Mouse (Mus musculus) heart, postnatal 14 days (tissue): ENCODE measurements at regions not wholly inside any gene's neighbourhood (a gene's known extent, or its start where the extent isn't known, plus 50 kb on each side); places are given as distances from the start of the nearest gene placed in this dataset.

Experiments
- DNase-seq, 2 experiments: peaks; one replicate each; pipeline ENCODE4 v3.0.0; 2021 to 2022
- intact Hi-C: fragments of 180-260 bp; cut with DNase I; formaldehyde crosslinking; loops from one replicate; pipeline ENCODE4 v1.15.1; 2025

DNA sequence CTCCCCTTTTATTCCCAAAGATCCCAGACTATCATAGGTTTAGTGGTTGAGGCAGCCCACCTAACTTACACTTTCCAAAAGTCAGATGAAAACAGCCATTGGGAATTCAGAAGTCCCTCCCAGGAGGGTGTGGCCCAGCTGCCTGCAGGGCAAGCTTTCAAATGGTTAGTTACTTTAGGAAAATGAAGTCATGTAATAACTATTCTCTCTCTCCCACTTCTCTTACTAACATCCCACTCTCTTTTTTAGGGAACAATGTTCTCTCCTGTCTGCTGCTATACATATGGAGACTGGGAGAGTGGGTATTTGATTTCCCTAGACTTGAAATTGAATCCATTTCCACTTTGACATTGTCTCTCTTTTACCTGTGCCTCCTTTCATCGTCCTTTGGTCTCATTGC lies 55.0 kb downstream of the Zfp648 start:
- intact Hi-C loops: no loop called here
- DNase-seq: no peak

DNA sequence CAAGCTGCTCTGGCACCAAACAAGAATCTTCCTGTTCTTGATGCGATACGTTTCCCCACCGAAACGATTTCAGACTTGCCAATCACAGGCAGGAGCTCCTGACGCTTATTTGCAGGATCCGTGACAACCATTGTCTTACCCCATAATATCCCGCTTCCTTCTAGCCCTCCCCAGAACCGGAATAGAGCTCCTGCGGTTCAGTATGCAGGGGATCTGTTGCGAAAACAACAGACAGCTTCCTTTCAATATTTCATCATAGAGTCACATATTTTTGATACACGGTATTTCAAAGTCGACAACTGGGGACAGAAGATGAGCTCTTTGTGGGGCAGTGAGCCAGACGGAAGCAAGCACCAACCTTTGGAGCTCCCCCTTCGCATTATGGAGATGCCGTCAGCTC lies 55.8 kb downstream of the Zfp648 start:
- intact Hi-C loops: no loop called here
- DNase-seq: no peak

DNA sequence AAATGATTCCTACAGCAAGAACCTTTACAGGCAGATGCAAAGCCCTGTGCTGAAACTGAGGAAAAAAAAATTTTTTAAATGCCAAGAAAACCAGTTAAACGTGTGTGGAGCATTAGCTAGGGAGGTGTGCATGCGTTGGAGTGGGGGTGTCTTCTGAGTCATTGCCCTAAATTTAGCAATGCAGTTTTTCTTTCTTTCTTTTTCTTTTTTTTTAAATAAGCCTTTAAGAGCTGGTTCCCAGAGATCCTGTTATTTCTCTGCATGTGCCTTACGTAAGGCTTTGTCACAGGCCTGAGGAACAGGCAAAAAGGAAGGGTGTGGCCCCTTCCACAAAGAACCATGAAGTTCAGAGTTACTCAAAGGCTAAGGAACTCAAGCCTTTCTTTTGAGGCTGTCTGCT lies 57.5 kb downstream of the Zfp648 start:
- no peak for DNase-seq
- intact Hi-C loops: no loop called here

DNA sequence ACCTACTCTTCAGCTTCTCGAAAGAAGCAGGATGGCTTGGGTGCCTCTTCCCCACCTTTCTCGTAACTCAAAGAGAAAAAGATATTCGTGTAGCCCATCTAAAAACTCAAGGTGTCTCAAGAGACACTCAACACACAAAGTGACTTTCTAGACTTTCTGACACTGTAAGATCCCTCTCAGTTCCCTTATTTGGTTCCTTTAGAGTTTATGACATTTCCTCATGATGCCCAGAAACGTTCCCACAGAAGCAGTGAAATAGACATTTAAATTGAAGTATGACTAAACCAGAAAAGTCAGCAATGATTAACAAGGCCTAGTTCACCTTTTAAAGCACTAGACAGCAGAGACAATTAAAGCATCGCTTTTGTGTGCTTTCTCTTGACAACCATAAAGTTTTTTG lies 59.4 kb downstream of the Zfp648 start:
- intact Hi-C loops: no loop called here
- DNase-seq: no peak

DNA sequence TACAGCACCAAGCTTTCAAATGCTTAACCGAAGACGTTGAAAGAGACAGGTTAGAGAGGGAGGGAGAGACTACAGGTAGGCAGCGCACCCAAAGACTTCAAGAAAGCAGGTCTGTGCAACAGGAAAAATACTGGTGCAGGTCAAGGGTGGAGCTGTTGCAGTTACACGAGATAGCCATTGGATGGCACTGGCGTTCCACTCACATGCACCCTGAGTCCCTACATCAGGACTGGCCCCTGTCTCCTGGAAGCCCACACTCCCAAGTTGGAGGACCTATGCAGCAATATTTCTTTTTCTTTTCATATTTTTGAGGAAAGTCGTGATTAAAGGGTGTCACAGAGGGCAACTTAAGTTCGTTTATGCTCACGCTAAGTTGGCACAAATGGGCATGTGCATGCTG lies 80.5 kb downstream of the Zfp648 start:
- peak; percentile 35 to 50 for DNase-seq
- intact Hi-C loops: loop anchor here (1.0 to 10.0 kb wide), 2 partner anchors 448 to 723 kb away; no protein-coding TSS in a partner anchor

DNA sequence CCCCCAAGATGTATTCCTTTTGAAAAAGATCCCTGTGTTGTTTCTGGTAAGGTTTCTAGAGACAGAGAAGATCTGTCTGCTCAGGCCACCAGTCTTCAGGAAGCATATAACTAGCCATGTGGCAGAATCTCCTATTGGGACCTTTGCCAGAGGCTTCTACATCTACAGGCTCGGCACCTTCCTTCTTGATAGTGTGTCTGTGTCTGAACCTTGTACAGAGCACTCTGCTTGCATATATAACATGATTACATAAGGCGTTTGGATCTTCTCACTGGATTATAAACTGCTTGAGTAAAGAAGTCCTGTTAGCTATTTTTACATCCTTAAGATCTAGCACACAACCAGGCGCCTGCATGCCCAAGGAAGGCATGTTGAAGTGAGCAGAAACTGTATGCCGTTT lies 85.1 kb downstream of the Zfp648 start:
- intact Hi-C loops: loop anchor here (10.0 kb wide), 1 partner anchor 719 kb away; no protein-coding TSS in a partner anchor
- no peak for DNase-seq

DNA sequence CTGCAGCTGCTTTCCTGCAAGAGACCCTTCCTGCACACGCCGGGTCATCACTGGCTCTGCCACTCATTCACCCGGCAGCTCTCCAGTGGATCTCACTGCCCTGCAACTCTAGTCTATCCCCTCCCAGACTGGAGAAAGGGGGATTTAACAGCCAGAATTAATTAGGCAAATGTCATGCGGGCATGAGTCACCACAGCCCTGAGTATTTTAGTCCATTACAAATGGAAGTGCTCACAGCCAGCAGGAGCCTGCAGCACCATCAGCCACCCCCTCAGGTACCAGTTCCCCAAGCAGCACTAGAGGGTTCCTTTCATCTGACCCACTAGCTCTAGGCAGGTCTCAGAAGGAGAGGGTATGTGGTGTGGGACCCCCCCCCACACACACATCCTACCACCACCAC lies 91.7 kb downstream of the Zfp648 start:
- no peak for DNase-seq
- intact Hi-C loops: no loop called here

DNA sequence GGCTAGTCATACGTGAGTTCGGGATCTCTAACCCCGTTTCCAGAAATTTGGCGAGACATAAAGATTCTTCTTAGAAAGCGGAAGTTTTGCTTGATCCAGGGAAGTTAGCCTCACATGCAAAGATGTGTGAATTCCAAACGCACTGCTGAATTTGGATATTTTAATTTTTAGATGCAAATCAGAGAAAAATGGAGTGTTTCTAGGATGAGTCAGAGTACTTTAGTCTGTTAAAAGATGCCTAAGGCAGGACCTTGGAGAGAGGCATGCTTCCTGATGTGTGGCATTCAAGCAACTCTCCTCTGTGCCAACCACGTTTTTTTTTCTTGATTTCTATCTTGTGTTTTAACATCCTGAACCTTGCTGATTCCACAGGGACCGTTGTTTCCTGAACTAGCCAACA lies 95.1 kb downstream of the Zfp648 start:
- intact Hi-C loops: no loop called here
- no peak for DNase-seq

DNA sequence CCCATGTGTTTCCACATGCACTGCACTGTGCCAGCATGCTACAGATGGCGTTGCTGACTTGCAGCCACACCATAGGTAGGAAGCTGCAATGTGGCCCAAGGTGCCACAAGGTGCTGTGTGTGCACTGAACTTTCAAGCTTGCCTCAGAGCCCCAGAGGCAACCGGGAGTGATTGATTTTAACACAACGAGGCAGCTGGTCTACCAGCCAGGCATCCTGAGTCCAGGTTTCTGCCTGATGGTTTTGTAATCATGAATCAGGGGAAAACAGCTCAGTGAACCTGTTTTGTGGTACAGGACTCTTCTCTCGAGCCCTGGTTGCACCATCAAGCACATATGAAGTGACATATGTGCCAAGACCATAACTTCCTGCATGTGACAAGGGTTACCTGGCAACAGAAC lies 98.9 kb downstream of the Zfp648 start:
- DNase-seq: no peak
- intact Hi-C loops: no loop called here

DNA sequence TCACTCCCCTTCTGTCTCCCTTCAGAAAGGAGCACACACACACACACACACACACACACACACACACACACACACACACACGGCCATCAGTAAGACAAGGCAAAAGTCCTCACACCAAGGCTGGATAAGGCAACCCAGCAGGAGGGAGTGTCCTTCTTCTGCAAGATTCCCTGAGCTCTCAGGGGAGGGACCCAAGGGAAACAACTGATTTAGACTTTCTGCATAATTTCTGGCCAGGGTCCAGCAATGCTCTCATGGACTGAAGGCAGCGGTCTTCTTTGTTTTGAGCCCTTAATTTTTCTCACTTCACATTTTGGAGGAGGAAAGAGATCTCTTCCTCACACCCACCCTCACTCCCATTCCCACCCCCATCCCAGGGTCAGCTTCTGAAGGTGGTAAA lies 108.7 kb downstream of the Zfp648 start:
- intact Hi-C loops: no loop called here
- peak in 1 of 2 experiments; percentile 34 for DNase-seq
